Mouse (Mus musculus) kidney, adult 2 months (tissue): Measurements from ENCODE around the gene Diaph3.

ENCODE experiments used
- CTCF ChIP-seq: fragments of 200-500 bp; conservative IDR thresholded peaks from 2 replicates; pipeline ENCODE4 v1.5.1; 2011; ENCODE audit warnings: low read depth, mild to moderate bottlenecking, control low read depth, low read length, moderate library complexity, mixed read lengths; ENCODE audit not compliant: insufficient read depth, insufficient read length
- POLR2A ChIP-seq: fragments of 200-500 bp; IDR thresholded peaks from one replicate; pipeline ENCODE4 v1.6.1; 2011; ENCODE audit warnings: low read depth, low read length, control low read depth

DNA sequence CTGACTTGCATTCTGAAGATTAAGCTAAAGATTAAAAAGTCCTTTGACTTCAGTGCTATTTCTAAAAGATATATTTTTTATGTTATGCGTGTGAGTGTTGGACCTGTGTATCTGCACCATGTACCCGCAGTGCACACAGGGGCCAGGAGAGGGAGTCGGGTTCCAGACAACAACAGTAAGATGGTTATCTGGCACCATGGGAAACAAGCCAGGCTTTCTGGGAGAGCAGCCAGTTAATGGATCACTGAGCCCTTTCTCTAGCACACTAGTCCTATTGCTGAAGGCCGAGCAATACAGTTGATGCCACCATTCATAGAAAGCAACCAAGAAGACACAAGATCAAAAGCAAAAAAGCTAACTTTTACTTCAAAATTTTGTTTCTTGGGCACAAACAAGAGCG lies 271.5 kb downstream of the Diaph3 start:
- no peak for TF ChIP-seq POLR2A
- peak; percentile 79 for TF ChIP-seq CTCF
